Mouse (Mus musculus) stomach, embryonic 14.5 days (tissue): ENCODE data around the gene Tmem37. TPM values are rescaled to one million over a fixed set of nuclear protein-coding genes. Genes with fewer than 3 reads are reported as not detected.

Source experiments
- ATAC-seq: fragments of 200-750 bp; cut with Nextera tagmentation; 2 replicates; pipeline ENCODE4 v1.8.0; 2017; ENCODE audit warnings: low read depth, moderate TSS enrichment; ENCODE audit not compliant: insufficient number of reproducible peaks, insufficient read depth, low FRiP score
- H3K27ac ChIP-seq: fragments of 300-500 bp; sonication (generic); 2 replicates; pipeline ENCODE4 v1.5.1; 2014; ENCODE audit warnings: mild to moderate bottlenecking, low read length, moderate library complexity, mixed read lengths
- H3K27me3 ChIP-seq: fragments of 300-500 bp; sonication (generic); 2 replicates; pipeline ENCODE4 v1.6.1; 2014; ENCODE audit warnings: low read length, control low read depth, mixed read lengths; ENCODE audit not compliant: control insufficient read depth, insufficient read depth
- H3K36me3 ChIP-seq: fragments of 300-500 bp; sonication (generic); 2 replicates; pipeline ENCODE4 v1.6.1; 2014; ENCODE audit warnings: mild to moderate bottlenecking, control low read depth, low read length, moderate library complexity, mixed read lengths; ENCODE audit not compliant: control insufficient read depth, insufficient read depth
- H3K4me1 ChIP-seq: fragments of 300-500 bp; sonication (generic); 2 replicates; pipeline ENCODE4 v1.6.1; 2014; ENCODE audit warnings: low read length, control low read depth, mixed read lengths; ENCODE audit not compliant: control insufficient read depth, insufficient read depth
- H3K4me2 ChIP-seq: fragments of 300-500 bp; sonication (generic); replicated peaks from 2 replicates; pipeline ENCODE4 v1.6.1; 2014; ENCODE audit warnings: low read depth, low read length, control low read depth
- H3K4me3 ChIP-seq: fragments of 300-500 bp; sonication (generic); 2 replicates; pipeline ENCODE4 v1.5.1; 2014; ENCODE audit warnings: low read depth, low read length, control low read depth
- H3K9ac ChIP-seq: fragments of 300-500 bp; sonication (generic); replicated peaks from 2 replicates; pipeline ENCODE4 v1.6.1; 2014; ENCODE audit warnings: low read depth, mild to moderate bottlenecking, control low read depth, low read length, moderate library complexity, mixed read lengths
- H3K9me3 ChIP-seq: fragments of 300-500 bp; sonication (generic); 2 replicates; pipeline ENCODE4 v1.6.1; 2016; ENCODE audit warnings: low read depth, low read length, control low read depth; ENCODE audit not compliant: control insufficient read depth
- WGBS: fragments of 180-500 bp; shearing (Covaris S2); extraction: QIAGEN DNeasy Blood & Tissue Kit; methylation state at CpG from one replicate; pipeline ENCODE4 v1.1.7; 2014; 5-methylcytosine and 5-hydroxymethylcytosine counted together
- polyA plus RNA-seq: library from polyadenylated mRNA; unstranded; fragments of >200 nt; fragmentation: Nextera tagmentation; extraction: Ambion mirVana; gene quantifications from 2 replicates; pipeline ENCODE4 v1.2.1, GENCODE M21; 2014

Tmem37 gene
- polyA plus RNA-seq, 1 experiment from 2014 or later = 4.5 TPM

- H3K9ac ChIP-seq = no peak overlapping the region
- no peaks in the 10 kb centered on the region for H3K36me3 ChIP-seq
- H3K27me3 ChIP-seq = no peaks in the 10 kb centered on the region
- H3K4me3 ChIP-seq = no peak overlapping the region
- peak; percentile 51; the same call in 1 of the 2 replicates for ATAC-seq
- H3K27ac ChIP-seq = peak overlapping the region; percentile 18; the same call in 1 of the 2 replicates
- no peak overlapping the region for H3K4me2 ChIP-seq
- H3K9me3 ChIP-seq = no peaks in the 10 kb centered on the region
- 0 out of 2 replicates have a peak, but pooled peaks cover 2% of the 10 kb centered on the region for H3K4me1 ChIP-seq
- 8% methylated on average over 2 of the region's 2 CpGs for WGBS
These were observed 48.8 kb downstream of the Tmem37 start for GRCm38 (mm10) chr1:120025050-120025439.

DNA sequence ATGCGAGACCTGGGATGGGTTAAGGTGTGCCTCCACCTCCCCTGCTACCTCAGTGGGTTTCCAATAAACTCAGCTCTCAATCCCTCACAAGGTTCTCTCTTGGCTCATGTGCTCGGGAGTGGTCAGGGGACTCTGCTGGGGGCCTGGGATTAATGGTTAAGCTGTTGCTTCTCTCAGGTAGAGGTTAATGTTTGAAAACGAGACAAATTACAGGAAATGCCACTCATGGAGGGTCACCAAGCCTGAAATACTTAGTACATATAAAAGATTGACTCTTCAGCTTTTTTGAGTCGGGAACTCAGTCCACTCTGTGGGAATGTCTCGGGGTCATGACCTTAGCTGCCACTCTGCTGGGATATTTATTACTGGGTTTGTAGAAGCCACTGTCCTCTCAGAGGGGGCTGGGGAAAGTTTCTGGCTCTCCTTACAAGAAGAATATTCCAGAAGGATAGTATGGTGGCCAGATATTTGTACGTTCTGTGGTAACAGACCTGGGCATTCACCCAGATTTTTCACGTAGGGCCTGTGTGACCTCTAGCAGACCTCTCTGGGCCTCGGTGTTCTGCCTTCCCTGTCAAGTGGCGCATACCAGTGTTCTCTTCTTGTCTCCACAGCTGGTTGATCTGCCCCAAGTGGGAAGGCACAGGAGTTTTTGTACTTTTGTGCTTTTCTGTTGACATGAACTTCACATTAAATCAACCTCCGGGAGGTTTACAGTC, 49.4 kb downstream of the Tmem37 start:
- Histone ChIP-seq H3K27me3 (no peaks in the 10 kb centered on the region), H3K27ac (peak overlapping the region; percentile 18; the same call in 1 of the 2 replicates), H3K4me2 (no peak overlapping the region), H3K4me1 (0 out of 2 replicates have a peak, but pooled peaks cover 2% of the 10 kb centered on the region), H3K36me3 (no peaks in the 10 kb centered on the region), H3K4me3 (no peak overlapping the region), H3K9ac (no peak overlapping the region), H3K9me3 (no peaks in the 10 kb centered on the region)
- no peak for ATAC-seq
- WGBS = 36% methylated on average over 10 of the region's 10 CpGs

GRCm38 (mm10) chr1:120021951-120022350, 51.9 kb downstream of the Tmem37 start:
- Histone ChIP-seq H3K9me3 (no peaks in the 10 kb centered on the region), H3K4me3 (no peak overlapping the region), H3K4me2 (no peak overlapping the region), H3K36me3 (no peaks in the 10 kb centered on the region), H3K27ac (no peak overlapping the region), H3K27me3 (no peaks in the 10 kb centered on the region), H3K4me1 (0 out of 2 replicates have a peak, but pooled peaks cover 2% of the 10 kb centered on the region), H3K9ac (no peak overlapping the region)
- no peak for ATAC-seq
- WGBS = 88% methylated on average over 17 of the region's 17 CpGs

- 0 out of 2 replicates have a peak, but pooled peaks cover 2% of the 10 kb centered on the region for H3K4me1 ChIP-seq
- no peaks in the 10 kb centered on the region for H3K9me3 ChIP-seq
- H3K36me3 ChIP-seq = no peaks in the 10 kb centered on the region
- ATAC-seq = no peak
- H3K4me2 ChIP-seq = no peak overlapping the region
- 64% methylated on average over 7 of the region's 7 CpGs for WGBS
- H3K27me3 ChIP-seq = no peaks in the 10 kb centered on the region
- H3K9ac ChIP-seq = no peak overlapping the region
- no peak overlapping the region for H3K4me3 ChIP-seq
- no peak overlapping the region for H3K27ac ChIP-seq
These were observed 53.5 kb downstream of the Tmem37 start for GRCm38 (mm10) chr1:120020322-120020897.

- Histone ChIP-seq H3K27ac (no peak overlapping the region), H3K9ac (no peak overlapping the region), H3K36me3 (no peaks in the 10 kb centered on the region), H3K4me2 (no peak overlapping the region), H3K27me3 (no peaks in the 10 kb centered on the region), H3K4me1 (0 out of 2 replicates have a peak, but pooled peaks cover 2% of the 10 kb centered on the region), H3K4me3 (no peak overlapping the region), H3K9me3 (no peaks in the 10 kb centered on the region)
- ATAC-seq = no peak
- WGBS = 90% methylated on average over 12 of the region's 12 CpGs
These were observed 54.4 kb downstream of the Tmem37 start for GRCm38 (mm10) chr1:120019428-120019827.

DNA sequence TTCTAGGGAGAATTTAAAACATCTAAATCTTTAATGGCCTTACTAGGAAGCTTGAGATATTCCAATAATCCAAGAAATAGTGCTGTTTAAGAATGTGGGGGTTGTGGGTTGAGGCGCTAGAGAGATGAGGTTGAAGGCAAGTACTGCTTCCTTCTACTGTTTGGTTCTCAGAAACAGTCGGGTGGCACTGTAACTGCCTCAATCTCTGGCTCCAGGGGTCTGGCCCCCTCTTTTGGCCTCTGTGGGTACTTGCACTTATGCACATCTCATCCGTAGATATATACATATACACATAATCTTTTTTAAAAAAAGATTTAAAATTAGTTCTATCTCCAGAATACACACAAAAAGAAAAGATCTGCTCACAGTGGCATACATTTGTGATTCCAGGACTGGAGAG, 55.0 kb downstream of the Tmem37 start:
- Histone ChIP-seq H3K4me3 (no peak overlapping the region), H3K27me3 (no peaks in the 10 kb centered on the region), H3K4me1 (0 out of 2 replicates have a peak, but pooled peaks cover under 1% of the 10 kb centered on the region), H3K9me3 (no peaks in the 10 kb centered on the region), H3K9ac (no peak overlapping the region), H3K27ac (no peak overlapping the region), H3K4me2 (no peak overlapping the region), H3K36me3 (no peaks in the 10 kb centered on the region)
- ATAC-seq = no peak
- WGBS = 61% methylated on average over 3 of the region's 3 CpGs

Other genes with a start within 250 kb of the Tmem37 start
- gene Ptpn4, start 236.5 kb downstream of the Tmem37 start, polyA plus RNA-seq = 8.8 and 10.2 TPM in 2 replicates
- gene Tmem177, start 160.9 kb downstream of the Tmem37 start, polyA plus RNA-seq = 6.2 and 7.0 TPM in 2 replicates
- gene Cfap221, start 76.8 kb downstream of the Tmem37 start, polyA plus RNA-seq = not detected in 2 replicates
- 2.0 and 2.2 TPM in 2 replicates for gene Sctr, start 67.2 kb downstream of the Tmem37 start, polyA plus RNA-seq
- gene Dbi, start 47.0 kb upstream of the Tmem37 start, polyA plus RNA-seq = 583 TPM in 2 replicates
- 18.4 and 22.4 TPM in 2 replicates for gene 3110009E18Rik, start 47.1 kb upstream of the Tmem37 start, polyA plus RNA-seq
- gene Steap3, start 198.6 kb upstream of the Tmem37 start, polyA plus RNA-seq = 4.3 and 5.1 TPM in 2 replicates